Mouse (Mus musculus) heart, postnatal 14 days (tissue): ENCODE measurements at regions not wholly inside any gene's neighbourhood (a gene's known extent, or its start where the extent isn't known, plus 50 kb on each side); places are given as distances from the start of the nearest gene placed in this dataset.

Experiments
- DNase-seq, 2 experiments: peaks; one replicate each; pipeline ENCODE4 v3.0.0; 2021 to 2022
- intact Hi-C: fragments of 180-260 bp; cut with DNase I; formaldehyde crosslinking; loops from one replicate; pipeline ENCODE4 v1.15.1; 2025

GRCm38 (mm10) chrX:99294726-99295125 is 158.8 kb downstream of the Efnb1 start:
- peak; percentile 42 to 47 for DNase-seq
- intact Hi-C loops, result loop anchor here (5.0 kb wide), 4 partner anchors 63 to 157 kb away; partner anchors contain the start of gene Efnb1

- intact Hi-C loops, result loop anchor here (5.0 kb wide), 4 partner anchors 63 to 157 kb away; partner anchors contain the start of gene Efnb1
Measured at GRCm38 (mm10) chrX:99293967-99294366, 158.0 kb downstream of the Efnb1 start.

GRCm38 (mm10) chrX:99292758-99293157 is 156.8 kb downstream of the Efnb1 start:
- intact Hi-C loops, result loop anchor here (5.0 kb wide), 4 partner anchors 65 to 155 kb away; partner anchors contain the start of gene Efnb1
- no peak for DNase-seq

More at GRCm38 (mm10) chrX:99293967-99294366, 158.0 kb downstream of the Efnb1 start:
- DNase-seq, result no peak

- DNase-seq, result no peak
- intact Hi-C loops, result loop anchor here (5.0 kb wide), 4 partner anchors 65 to 155 kb away; partner anchors contain the start of gene Efnb1
Measured at GRCm38 (mm10) chrX:99291965-99292364, 156.0 kb downstream of the Efnb1 start.

- DNase-seq, result peak; percentile 63 to 64
- intact Hi-C loops, result loop anchor here (5.0 kb wide), 4 partner anchors 66 to 154 kb away; partner anchors contain the start of gene Efnb1
Measured at GRCm38 (mm10) chrX:99291423-99291963, 155.6 kb downstream of the Efnb1 start.

GRCm38 (mm10) chrX:99287988-99288387 is 152.1 kb downstream of the Efnb1 start:
- intact Hi-C loops, result loop anchor here (10.0 kb wide), 1 partner anchor 1143 kb away; the partner anchor contains the start of gene Ar
- DNase-seq, result no peak

GRCm38 (mm10) chrX:99286876-99287275 is 150.9 kb downstream of the Efnb1 start:
- intact Hi-C loops, result loop anchor here (10.0 kb wide), 1 partner anchor 1142 kb away; the partner anchor contains the start of gene Ar
- DNase-seq, result peak in 1 of 2 experiments; percentile 31

- peak; percentile 64 to 73 for DNase-seq
- intact Hi-C loops, result loop anchor here (10.0 kb wide), 1 partner anchor 1141 kb away; the partner anchor contains the start of gene Ar
Measured at GRCm38 (mm10) chrX:99285611-99286010, 149.7 kb downstream of the Efnb1 start.

GRCm38 (mm10) chrX:99280991-99281390 is 145.1 kb downstream of the Efnb1 start:
- no peak for DNase-seq
- intact Hi-C loops, result loop anchor here (5.0 to 10.0 kb wide), 2 partner anchors 39 to 1136 kb away; partner anchors contain the start of gene Ar

- no peak for DNase-seq
- intact Hi-C loops, result loop anchor here (5.0 to 10.0 kb wide), 2 partner anchors 38 to 1136 kb away; partner anchors contain the start of gene Ar
Measured at GRCm38 (mm10) chrX:99280543-99280942, 144.6 kb downstream of the Efnb1 start.

GRCm38 (mm10) chrX:99275536-99275935 is 139.6 kb downstream of the Efnb1 start:
- no peak for DNase-seq
- intact Hi-C loops, result no loop called here

- intact Hi-C loops, result no loop called here
- no peak for DNase-seq
Measured at GRCm38 (mm10) chrX:99271908-99272307, 136.0 kb downstream of the Efnb1 start.

- intact Hi-C loops, result no loop called here
- no peak for DNase-seq
Measured at GRCm38 (mm10) chrX:99249038-99249607, 113.2 kb downstream of the Efnb1 start.

- no peak for DNase-seq
- intact Hi-C loops, result no loop called here
Measured at GRCm38 (mm10) chrX:99248181-99248580, 112.3 kb downstream of the Efnb1 start.

- DNase-seq, result no peak
- intact Hi-C loops, result no loop called here
Measured at GRCm38 (mm10) chrX:99246704-99247103, 110.8 kb downstream of the Efnb1 start.

- no peak for DNase-seq
- intact Hi-C loops, result no loop called here
Measured at GRCm38 (mm10) chrX:99246051-99246450, 110.1 kb downstream of the Efnb1 start.

- DNase-seq, result no peak
- intact Hi-C loops, result no loop called here
Measured at GRCm38 (mm10) chrX:99245541-99245940, 109.6 kb downstream of the Efnb1 start.

GRCm38 (mm10) chrX:99243251-99243650 is 107.3 kb downstream of the Efnb1 start:
- intact Hi-C loops, result loop anchor here (5.0 kb wide), 1 partner anchor 39 kb away; no protein-coding TSS in a partner anchor
- DNase-seq, result no peak

- no peak for DNase-seq
- intact Hi-C loops, result loop anchor here (5.0 kb wide), 1 partner anchor 41 kb away; no protein-coding TSS in a partner anchor
Measured at GRCm38 (mm10) chrX:99241684-99242118, 105.8 kb downstream of the Efnb1 start.

GRCm38 (mm10) chrX:99233035-99233434 is 97.1 kb downstream of the Efnb1 start:
- DNase-seq, result peak in 1 of 2 experiments; percentile 17

GRCm38 (mm10) chrX:99232331-99232730 is 96.4 kb downstream of the Efnb1 start:
- DNase-seq, result no peak
- intact Hi-C loops, result no loop called here

More at GRCm38 (mm10) chrX:99233035-99233434, 97.1 kb downstream of the Efnb1 start:
- intact Hi-C loops, result no loop called here
